Mouse (Mus musculus) T-helper 2 cell (primary cell): ENCODE data around the gene Pcdh17.

Experiments
- in situ Hi-C: fragments of 300-600 bp; cut with MboI, MseI; formaldehyde crosslinking; loops from one replicate; pipeline ENCODE4 v1.15.1; 2025; ENCODE audit warnings: high pct_unique_total_duplicates

The Pcdh17 gene

DNA sequence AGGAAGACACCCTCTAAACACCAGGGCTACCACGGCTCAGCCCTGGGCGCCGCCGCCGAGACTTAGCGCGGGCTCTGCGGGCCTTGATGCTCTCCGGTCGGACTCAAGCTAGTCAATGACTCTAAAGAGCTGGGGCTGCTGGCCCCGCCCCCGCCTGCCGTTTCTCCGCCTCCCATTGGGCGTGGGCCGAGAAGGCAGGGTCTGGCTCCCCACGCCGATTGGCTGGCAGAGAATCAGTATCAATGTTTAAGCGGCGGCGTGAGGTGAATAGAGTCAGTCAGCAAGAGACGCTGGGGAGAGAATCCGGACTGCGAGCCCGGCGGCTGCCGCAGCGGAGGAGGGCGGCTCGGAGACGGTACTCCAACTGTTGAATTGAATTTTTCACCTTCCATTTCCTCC is at the start of gene Pcdh17:
Pcdh17 (plus strand) TSS at position 276 of the 399 bp plus-strand sequence.
- in situ Hi-C loops: no loop called here

DNA sequence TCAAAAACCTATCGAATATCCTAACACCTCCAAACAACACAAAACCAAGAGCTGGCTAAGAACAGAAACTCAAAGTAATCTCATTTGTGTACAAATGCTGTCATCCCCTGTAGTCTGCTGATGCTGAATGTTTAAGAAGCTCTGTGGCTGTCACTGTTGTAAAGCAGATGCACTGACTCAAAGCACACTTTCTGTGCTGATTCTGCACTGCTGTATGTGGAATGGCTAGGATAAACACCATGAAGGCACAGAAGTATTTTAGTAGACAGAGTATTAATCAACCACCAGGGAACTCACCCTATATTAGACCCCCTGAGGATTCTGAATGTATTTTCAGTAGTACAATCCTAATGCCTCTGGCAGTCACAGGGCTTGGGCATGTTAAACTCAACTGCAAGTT is 46.2 kb upstream of the Pcdh17 start:
- in situ Hi-C loops: no loop called here

DNA sequence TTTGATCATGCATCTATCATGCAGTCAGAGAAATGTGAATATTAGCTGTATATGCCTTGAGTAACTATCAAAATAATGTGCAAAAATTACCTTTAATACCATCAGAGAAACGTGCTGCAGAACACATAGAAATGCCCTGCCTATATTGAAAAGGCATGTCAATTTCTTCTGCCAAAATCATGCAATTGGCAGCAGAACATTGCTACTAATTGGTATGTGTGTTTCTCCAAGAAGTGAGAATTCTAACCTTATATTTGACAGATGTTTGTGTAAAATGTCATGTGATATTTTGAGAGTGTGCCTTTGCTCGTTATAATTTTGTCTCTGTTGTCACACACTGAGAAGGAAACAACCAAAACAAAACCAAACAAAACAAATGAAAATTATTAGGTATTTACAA is 18.6 kb upstream of the Pcdh17 start:
- in situ Hi-C loops: no loop called here

DNA sequence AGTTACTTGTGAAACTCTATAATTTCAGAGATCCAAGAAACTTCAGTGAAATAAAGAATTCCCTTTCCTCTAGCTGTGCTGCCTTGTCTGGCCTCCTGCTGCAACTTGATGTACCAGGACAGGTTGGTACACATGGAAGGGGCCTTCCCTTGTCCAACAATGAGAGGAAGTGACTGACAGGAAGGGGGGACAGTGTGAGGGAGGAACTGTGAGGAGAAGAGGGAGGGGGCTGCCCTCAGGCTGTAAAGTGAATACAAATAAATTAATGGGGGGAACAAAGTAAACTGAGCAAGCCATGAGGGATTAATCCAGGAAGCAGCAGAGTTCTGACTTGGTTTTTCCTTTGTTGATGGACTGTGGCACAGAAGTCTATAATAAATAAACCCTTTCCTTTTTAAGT is 16.7 kb upstream of the Pcdh17 start:
- in situ Hi-C loops: no loop called here

DNA sequence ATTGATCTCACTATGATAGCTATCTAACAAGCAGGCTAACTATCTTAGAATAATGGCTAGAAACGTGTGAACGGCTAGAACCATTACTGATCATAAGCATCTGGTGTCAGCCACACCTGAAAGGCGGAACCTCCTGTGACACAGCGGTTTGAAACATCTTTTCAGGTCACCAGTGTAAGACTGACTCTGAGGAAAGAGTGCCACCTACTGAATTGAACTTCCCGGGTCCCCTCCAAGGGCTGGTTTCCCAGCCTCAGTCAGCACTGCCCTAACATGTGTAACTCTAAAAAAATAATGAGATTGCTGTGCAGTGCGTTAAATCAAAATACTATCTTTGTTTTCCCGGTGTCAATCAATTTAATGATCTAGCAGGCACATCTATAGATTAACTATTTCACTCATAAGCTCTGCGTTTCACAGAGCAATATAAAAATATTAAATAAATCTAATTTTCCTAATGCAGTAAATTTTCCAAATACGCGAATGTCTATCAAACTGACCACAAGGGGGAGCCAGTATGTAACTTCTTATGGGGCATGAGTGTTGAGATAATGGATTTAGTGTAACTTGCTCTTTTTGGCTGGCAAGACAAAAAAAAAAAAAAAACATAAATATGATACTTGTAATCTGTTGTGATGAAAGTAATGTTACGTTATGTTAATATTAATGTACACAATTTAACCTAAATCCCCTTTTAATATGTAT is 5.1 kb upstream of the Pcdh17 start:
- in situ Hi-C loops: no loop called here

DNA sequence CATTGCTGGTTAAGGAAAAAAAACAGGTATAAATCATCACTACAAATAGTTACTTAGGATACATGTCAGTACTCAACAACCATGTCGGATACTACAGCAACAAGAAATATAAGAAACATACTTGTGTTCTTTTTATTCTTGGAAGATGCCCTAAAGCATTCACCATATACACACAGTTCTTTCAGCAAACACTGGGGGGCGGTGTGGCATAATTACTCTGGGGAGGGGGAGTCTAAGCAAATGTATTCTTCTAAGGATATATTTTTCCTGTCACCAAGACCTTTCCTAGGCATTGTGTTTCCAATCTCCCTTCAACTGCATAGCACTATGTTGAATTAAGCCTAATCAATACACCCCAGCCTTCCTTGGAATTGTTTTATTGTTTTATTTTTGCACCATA is 2.5 kb upstream of the Pcdh17 start:
- in situ Hi-C loops: no loop called here

DNA sequence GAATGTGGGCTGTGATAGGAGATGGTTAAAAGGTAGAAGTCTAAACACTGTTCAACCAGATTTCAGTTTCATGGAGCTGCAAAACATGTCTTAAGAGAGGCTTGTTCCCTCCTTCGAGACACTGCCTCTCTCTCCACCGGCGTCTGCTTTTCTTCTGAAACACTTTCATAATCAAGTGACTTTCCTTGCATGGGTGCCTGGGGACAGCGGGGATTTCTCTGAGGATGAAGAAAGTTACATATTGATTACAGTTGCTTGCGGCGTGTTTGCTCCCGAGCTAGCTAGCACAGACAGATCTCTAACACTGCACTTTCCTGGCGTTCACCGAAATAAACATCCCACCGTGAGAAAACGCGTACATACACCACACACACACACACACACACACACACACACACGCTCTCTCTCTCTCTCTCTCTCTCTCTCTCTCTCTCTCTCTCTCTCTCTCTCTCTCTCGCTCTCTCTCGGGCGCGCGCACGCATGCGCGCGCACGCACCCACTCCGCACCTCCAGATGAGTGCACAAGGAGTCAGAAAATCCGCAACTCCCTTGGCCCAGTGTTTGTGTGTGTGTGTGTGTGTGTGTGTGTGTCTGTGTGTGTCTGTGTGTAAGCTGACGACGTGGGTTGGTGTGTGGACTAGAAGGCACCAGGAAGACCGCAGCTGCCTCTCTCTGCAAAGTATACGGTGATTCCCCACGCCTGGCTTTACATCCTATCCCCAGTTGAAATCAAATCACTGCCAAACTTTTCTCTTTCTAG is 655 bp upstream of the Pcdh17 start:
- in situ Hi-C loops: no loop called here

DNA sequence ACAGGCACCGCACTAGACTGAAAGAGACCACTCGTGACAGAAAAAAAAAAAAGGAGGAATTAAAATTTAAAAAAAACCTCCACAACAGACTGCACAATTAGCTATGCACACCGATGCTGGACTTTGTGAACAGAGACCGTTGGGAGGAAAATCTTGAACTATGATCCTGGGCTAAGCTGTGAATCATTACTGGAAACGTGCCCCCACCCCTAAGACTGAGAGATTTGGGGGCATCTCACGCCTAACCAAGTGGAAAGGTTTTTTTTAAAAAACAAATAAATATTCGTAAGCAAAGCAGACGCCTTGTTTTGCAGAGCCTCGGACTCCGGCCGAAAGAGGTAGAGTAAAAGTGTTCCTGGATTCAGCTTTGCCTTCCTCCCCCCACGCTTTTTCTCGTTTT is 398 bp downstream of the Pcdh17 start:
- in situ Hi-C loops: no loop called here

DNA sequence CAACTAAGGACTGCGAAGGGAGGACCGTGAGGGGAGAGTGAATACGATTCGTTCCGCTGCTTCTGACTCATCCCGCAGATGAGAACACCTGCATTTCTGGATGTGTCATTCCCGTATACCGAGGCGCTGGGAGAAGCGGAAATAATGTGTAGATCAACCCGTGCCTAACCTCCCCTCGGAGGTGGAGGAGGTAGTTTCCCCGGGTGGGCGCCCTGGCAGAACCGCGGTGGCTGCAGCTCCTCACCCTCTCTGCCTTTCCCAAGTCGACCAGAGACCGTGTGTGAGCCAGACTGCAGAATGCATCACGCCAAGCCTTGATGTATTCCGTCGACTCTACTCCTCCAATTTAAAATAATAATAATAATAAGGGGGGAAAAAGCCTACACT is 906 bp downstream of the Pcdh17 start:
- in situ Hi-C loops: no loop called here

DNA sequence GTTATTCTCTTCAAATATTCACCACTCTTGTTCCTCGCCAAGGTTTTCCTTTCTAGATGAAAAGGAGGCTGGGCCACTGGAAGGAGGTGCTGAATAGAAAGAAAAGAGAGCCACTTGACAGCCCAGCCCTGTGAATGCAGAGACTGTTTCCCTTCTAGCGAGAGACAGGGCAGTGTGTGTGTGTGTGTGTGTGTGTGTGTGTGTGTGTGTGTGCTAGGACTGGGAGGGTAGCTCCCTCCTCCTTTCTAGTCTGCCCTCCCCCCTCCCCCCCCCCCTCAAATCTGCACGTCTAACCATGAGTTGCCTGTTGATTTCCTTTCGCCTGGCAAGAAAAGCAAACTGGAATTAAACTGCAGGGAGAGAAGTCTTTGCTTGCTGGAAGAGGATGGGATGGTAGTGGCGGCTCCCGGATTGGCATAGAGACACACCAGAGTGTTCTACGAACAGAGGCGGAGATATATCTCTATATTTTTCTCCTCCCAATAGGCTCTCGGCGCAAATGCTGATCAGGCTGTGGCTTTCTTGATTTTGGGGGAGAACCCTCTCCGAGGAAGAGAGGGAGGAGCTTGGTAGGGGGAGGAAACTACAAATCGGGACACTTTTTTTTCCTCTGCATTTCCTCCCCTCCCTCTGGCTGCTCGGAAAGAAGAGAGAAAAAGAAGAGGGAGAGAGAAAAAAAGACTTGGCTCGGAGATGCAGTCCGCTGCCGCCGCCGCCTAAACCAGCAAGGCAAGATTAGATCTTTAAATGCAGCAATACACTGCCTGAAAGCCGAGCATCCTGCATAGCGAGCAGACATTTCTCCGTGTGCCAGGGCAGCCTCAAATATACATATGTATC is 1.5 kb downstream of the Pcdh17 start:
- in situ Hi-C loops: no loop called here

DNA sequence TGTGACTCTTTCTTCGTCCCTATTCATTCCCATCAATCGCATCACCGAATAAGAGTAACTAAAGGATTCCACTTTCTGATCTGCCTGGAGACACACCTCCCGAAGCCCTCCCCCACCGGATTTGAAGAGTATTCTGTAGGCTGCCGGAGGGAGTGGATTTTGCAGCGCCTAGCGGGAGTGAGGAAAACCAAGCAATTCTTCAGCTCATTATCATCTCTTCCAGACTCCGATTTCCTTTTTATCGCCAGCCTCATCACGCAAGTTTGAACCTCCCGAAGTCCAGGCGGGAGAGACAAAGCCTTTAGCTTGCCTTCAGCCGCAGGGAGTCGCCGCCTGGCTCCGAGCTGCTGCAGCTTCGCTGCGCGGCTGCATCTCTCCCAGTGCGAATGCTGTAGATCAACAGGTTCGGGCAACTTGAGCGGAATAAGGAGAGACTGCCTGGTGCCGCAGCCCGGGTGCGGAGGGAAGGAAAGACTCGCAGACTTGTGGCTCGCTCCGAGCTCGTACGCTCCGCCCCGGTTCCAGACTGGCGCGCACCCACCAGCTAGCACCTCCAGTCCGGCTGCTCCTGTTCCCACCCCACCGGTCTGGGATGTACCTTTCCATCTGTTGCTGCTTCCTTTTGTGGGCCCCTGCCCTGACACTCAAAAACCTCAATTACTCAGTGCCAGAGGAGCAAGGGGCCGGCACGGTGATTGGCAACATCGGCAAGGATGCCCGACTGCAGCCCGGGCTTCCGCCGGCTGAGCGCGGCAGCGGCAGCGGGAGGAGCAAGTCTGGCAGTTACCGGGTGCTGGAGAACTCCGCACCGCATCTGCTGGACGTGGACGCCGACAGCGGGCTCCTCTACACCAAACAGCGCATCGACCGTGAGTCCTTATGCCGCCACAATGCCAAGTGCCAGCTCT is 2.4 kb downstream of the Pcdh17 start:
- in situ Hi-C loops: no loop called here

DNA sequence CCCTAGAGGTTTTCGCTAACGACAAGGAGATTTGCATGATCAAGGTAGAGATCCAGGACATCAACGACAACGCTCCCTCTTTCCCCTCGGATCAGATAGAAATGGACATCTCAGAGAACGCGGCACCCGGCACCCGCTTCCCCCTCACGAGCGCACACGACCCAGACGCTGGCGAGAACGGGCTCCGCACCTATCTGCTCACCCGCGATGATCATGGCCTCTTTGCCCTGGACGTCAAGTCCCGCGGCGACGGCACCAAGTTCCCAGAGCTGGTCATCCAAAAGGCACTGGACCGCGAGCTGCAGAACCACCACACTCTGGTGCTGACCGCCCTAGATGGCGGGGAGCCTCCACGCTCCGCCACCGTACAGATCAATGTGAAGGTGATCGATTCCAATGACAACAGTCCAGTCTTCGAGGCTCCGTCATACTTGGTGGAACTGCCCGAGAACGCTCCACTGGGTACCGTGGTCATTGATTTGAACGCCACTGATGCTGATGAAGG is 3.1 kb downstream of the Pcdh17 start:
- in situ Hi-C loops: no loop called here

DNA sequence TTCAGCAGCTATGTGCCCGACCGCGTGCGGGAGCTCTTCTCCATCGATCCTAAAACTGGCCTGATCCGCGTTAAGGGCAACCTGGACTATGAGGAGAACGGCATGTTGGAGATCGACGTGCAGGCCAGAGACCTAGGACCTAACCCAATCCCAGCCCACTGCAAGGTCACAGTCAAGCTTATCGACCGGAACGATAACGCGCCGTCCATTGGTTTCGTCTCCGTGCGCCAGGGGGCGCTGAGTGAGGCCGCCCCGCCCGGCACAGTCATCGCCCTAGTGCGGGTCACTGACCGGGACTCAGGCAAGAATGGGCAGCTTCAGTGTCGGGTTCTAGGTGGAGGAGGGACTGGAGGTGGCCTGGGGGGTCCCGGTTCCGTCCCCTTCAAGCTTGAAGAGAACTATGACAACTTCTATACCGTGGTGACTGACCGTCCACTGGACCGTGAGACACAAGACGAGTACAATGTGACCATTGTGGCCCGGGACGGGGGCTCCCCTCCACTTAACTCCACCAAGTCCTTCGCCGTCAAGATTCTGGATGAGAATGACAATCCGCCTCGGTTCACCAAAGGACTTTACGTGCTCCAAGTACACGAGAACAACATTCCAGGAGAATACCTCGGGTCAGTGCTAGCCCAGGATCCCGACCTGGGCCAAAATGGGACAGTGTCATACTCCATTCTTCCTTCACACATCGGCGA is 3.7 kb downstream of the Pcdh17 start:
- in situ Hi-C loops: no loop called here

DNA sequence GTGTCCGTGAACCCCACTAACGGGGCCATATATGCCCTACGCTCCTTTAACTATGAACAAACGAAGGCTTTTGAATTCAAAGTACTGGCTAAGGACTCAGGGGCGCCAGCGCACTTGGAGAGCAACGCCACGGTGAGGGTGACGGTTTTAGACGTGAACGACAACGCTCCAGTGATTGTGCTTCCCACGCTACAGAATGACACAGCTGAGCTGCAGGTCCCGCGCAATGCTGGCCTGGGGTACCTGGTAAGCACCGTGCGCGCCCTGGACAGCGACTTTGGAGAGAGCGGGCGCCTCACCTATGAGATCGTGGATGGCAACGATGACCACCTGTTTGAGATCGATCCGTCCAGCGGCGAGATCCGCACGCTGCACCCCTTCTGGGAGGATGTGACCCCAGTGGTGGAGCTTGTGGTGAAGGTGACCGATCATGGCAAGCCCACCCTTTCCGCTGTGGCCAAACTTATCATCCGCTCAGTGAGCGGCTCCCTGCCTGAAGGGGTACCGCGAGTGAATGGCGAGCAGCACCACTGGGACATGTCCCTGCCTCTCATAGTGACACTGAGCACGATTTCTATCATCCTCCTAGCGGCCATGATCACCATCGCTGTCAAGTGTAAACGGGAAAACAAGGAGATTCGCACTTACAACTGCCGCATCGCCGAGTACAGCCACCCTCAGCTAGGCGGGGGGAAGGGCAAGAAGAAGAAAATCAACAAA is 4.5 kb downstream of the Pcdh17 start:
- in situ Hi-C loops: no loop called here

DNA sequence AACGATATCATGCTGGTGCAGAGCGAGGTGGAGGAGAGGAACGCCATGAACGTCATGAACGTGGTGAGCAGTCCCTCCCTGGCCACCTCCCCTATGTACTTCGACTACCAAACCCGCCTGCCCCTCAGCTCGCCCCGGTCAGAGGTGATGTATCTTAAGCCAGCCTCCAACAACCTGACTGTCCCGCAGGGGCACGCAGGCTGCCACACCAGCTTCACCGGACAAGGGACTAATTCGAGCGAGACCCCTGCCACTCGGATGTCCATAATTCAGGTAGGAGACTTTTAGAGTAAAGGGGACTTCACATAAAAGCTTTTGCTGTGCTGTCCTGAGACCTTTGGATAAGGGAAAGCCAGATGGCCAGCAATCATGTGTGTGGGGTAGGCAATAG is 5.0 kb downstream of the Pcdh17 start:
- in situ Hi-C loops: no loop called here

DNA sequence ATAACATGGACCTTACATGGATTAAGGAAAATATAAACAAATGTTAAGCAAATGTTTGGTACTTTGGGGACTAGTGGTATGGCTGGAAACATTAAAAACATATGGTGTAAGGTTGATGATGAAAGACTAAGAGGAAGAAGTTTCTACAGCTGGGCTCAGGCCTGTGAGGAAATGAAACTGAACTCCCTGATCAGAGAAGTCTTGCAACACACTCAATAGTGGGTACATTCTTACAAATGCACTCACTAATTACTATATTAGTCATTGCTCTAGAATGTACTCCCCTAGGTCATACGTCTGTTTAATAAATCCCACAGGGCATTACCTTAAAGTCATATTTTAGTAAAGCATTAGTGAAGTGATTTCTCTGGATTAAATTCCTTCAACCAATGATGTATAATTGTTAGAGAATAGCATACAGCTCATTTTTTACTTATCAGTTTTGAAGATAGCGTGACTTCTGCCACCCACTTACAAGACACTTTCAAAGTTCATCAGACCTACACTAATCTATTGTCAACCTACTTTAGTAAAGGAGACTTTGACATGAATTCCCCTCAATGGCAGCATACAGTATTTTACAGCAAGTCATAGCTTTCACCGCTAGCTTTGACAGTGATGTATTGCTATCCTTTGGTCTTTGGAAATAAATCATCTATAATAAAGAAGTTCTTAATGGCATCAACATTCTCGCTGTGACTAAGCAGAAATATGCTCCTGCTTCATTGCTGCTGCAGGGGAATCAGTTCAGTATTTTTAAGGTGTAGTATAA is 10.9 kb downstream of the Pcdh17 start:
- in situ Hi-C loops: no loop called here

DNA sequence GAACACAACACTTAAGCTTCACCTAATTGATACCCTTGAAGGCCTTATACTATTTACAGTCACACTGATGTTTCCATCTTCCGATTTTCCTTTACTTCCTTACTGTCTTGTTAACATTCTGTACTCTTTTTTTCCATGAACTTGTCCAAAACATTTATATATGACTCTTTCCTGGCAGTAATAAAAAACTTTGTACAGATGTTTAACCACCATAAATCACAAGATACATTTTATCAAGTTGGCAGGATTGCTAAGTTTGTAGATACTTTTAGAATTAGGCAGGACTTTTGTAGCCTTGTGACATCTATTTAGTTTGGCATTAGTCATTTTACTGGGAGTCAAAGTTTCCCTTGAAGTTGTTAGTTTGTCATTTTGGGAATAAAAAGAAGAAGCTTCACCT is 32.1 kb downstream of the Pcdh17 start:
- in situ Hi-C loops: no loop called here

DNA sequence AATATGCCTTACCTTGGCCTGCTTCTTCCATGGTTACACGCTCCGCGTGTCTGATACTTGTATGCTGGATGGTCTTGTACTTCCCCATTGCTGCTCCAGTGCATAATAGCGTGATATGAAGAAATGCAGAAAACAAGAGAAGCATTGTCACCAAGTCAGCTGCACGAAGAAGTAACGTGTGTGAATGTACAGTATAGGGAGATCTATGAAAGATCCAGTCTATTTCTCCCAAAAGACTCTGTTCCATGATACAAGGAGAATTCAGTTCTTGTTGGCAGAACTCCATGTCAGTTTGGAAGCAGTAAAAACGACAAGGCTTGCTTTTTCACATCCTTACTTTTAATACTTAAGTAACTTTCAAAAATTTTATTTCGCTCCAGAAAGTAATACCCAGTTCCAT is 33.0 kb downstream of the Pcdh17 start:
- in situ Hi-C loops: no loop called here

DNA sequence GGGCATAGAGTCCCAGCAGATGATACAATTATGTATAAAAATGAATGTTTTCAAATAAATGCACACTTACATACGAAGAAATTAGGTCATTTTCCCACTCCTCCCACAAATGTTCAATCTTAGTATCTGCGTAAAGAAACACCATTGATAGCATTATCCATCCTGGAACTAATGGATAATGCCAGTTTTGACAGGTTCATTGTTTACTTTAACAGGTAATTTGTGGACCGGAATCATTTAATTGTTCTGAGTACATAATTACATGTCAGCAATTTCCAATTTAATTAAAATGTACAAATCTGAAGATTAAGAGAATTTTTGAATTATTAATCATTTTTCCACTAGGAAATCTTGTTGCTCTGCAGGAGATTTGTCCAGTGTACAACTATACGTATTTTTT is 33.5 kb downstream of the Pcdh17 start:
- in situ Hi-C loops: no loop called here
